10 mouse cellular contexts compared by ENCODE assay signal in genomic region chr3:65673725-65674124, GRCm38 (mm10). TPM values are rescaled to one million over a fixed set of nuclear protein-coding genes. Genes with fewer than 3 reads are reported as not detected.
A peak's percentile ranks its signal among the peaks of the same experiment; 100 is the strongest.
DNase-seq lines count a peak whose midpoint lies in the region; ATAC-seq and TF ChIP-seq lines count a peak whose summit lies in the region.
"Had no signal": no experiment of that assay in that cellular context is flagged by ENCODE, and none has a peak within 500 bp of the region (broad histone marks: within the 10 kb centered on the region; RNA-seq: fewer than 3 reads in every experiment).

No protein-coding gene starts in this region.

- no peak overlapping the region for H3K9ac ChIP-seq in liver, embryonic 12.5 days
- H3K9ac ChIP-seq in heart, embryonic 12.5 days: peak overlapping the region; percentile 53
- no peak overlapping the region for H3K9ac ChIP-seq in hindbrain, embryonic 16.5 days (ENCODE audit: low read depth, low read length)
- H3K9ac ChIP-seq in forebrain, embryonic 11.5 days (ENCODE audit: low read length): no peak overlapping the region
- H3K9ac ChIP-seq: embryonic facial prominence, embryonic 13.5 days had no signal

- no peaks in the 10 kb centered on the region for H3K9me3 ChIP-seq in liver, embryonic 12.5 days (replicated peaks)
- H3K9me3 ChIP-seq in heart, embryonic 12.5 days (replicated peaks): no peaks in the 10 kb centered on the region
- no peaks in the 10 kb centered on the region for H3K9me3 ChIP-seq in hindbrain, embryonic 16.5 days (ENCODE audit: control insufficient read depth, low read length)
- H3K9me3 ChIP-seq in forebrain, embryonic 11.5 days (ENCODE audit: control insufficient read depth, low read length): no peaks in the 10 kb centered on the region
- H3K9me3 ChIP-seq: embryonic facial prominence, embryonic 13.5 days had no signal

- no peaks in the 10 kb centered on the region for H3K27me3 ChIP-seq in liver, embryonic 12.5 days (replicated peaks)
- H3K27me3 ChIP-seq in heart, embryonic 12.5 days (replicated peaks): no peaks in the 10 kb centered on the region
- no peaks in the 10 kb centered on the region for H3K27me3 ChIP-seq in small intestine, adult 2 months (ENCODE audit: control insufficient read depth, insufficient read depth, low read length)
- H3K27me3 ChIP-seq in hindbrain, embryonic 16.5 days (replicated peaks; ENCODE audit: control insufficient read depth, insufficient read depth, low read length): no peaks in the 10 kb centered on the region
- no peaks in the 10 kb centered on the region for H3K27me3 ChIP-seq in forebrain, embryonic 11.5 days (ENCODE audit: control insufficient read depth, insufficient read depth, low read length)
- H3K27me3 ChIP-seq: embryonic facial prominence, embryonic 13.5 days had no signal

- no peak for TF ChIP-seq POLR2A in small intestine, adult 2 months (IDR thresholded peaks at IDR 0.05; ENCODE audit: low read depth, low read length)

- TF ChIP-seq CTCF in small intestine, adult 2 months (IDR thresholded peaks at IDR 0.05; ENCODE audit: extremely low read depth, insufficient read length, insufficient replicate concordance, low read depth, low read length): no peak

- H3K4me1 ChIP-seq in liver, embryonic 12.5 days: no peaks in the 10 kb centered on the region
- H3K4me1 ChIP-seq in heart, embryonic 12.5 days (replicated peaks): 0 out of 2 replicates have a peak, but pooled peaks cover 6% of the 10 kb centered on the region
- no peaks in the 10 kb centered on the region for H3K4me1 ChIP-seq in small intestine, adult 2 months (ENCODE audit: control insufficient read depth, insufficient read depth, insufficient read length, low read length)
- no peaks in the 10 kb centered on the region for H3K4me1 ChIP-seq in hindbrain, embryonic 16.5 days (ENCODE audit: control insufficient read depth, insufficient read depth, low read depth, low read length)
- no peaks in the 10 kb centered on the region for H3K4me1 ChIP-seq in forebrain, embryonic 11.5 days (replicated peaks; ENCODE audit: control insufficient read depth, insufficient read depth, low read length)

- WGBS in liver, embryonic 12.5 days (ENCODE audit: insufficient replicate concordance): 50% methylated on average over 8 of the region's 8 CpGs
- WGBS in heart, embryonic 12.5 days: 9% methylated on average over 8 of the region's 8 CpGs
- 58% methylated on average over 8 of the region's 8 CpGs for WGBS in small intestine, adult 2 months
- 73% methylated on average over 8 of the region's 8 CpGs for WGBS in hindbrain, embryonic 16.5 days
- WGBS in forebrain, embryonic 11.5 days: 69% methylated on average over 8 of the region's 8 CpGs

- no peak overlapping the region for H3K4me3 ChIP-seq in liver, embryonic 12.5 days
- no peak overlapping the region for H3K4me3 ChIP-seq in heart, embryonic 12.5 days
- no peak overlapping the region for H3K4me3 ChIP-seq in small intestine, adult 2 months (ENCODE audit: low read depth, low read length)
- H3K4me3 ChIP-seq in hindbrain, embryonic 16.5 days (ENCODE audit: low read length): no peak overlapping the region
- H3K4me3 ChIP-seq in forebrain, embryonic 11.5 days (ENCODE audit: low read depth, low read length): no peak overlapping the region
- H3K4me3 ChIP-seq: embryonic facial prominence, embryonic 13.5 days had no signal

- no peaks in the 10 kb centered on the region for H3K36me3 ChIP-seq in liver, embryonic 12.5 days
- no peaks in the 10 kb centered on the region; the same call in 1 of the 2 replicates for H3K36me3 ChIP-seq in heart, embryonic 12.5 days
- no peaks in the 10 kb centered on the region for H3K36me3 ChIP-seq in small intestine, adult 2 months (ENCODE audit: control insufficient read depth, insufficient read depth, low read length)
- no peaks in the 10 kb centered on the region for H3K36me3 ChIP-seq in hindbrain, embryonic 16.5 days (ENCODE audit: control insufficient read depth, insufficient read depth, low read length)
- H3K36me3 ChIP-seq in forebrain, embryonic 11.5 days (ENCODE audit: control insufficient read depth, insufficient read depth, low read length): no peaks in the 10 kb centered on the region
- H3K36me3 ChIP-seq: embryonic facial prominence, embryonic 13.5 days had no signal

- DNase-seq in liver: peak; percentile 5
- DNase-seq in heart, postnatal 4 days: peak; percentile 45
- DNase-seq in forebrain, embryonic 11.5 days (ENCODE audit: low spot score): no peak
- DNase-seq: cerebellum, adult 8-10 months; thymus, postnatal 25 days had no signal

- no peak overlapping the region for H3K27ac ChIP-seq in liver, embryonic 12.5 days
- peak overlapping the region; percentile 10 for H3K27ac ChIP-seq in heart, embryonic 12.5 days (ENCODE audit: poor library complexity, severe bottlenecking)
- peak overlapping the region; percentile 60 for H3K27ac ChIP-seq in small intestine, adult 2 months (ENCODE audit: insufficient read depth, low read depth, low read length)
- no peak overlapping the region for H3K27ac ChIP-seq in hindbrain, embryonic 16.5 days (ENCODE audit: low read depth, low read length)
- no peak overlapping the region for H3K27ac ChIP-seq in forebrain, embryonic 11.5 days (ENCODE audit: low read depth, low read length)
- H3K27ac ChIP-seq: embryonic facial prominence, embryonic 13.5 days had no signal

- ATAC-seq in liver, embryonic 12.5 days: no peak
- no peak for ATAC-seq in heart, embryonic 12.5 days (ENCODE audit: insufficient number of reproducible peaks, low FRiP score)
- ATAC-seq in hindbrain, embryonic 16.5 days: no peak
- ATAC-seq in forebrain, embryonic 11.5 days (replicated peaks; ENCODE audit: low FRiP score): no peak

- H3K4me2 ChIP-seq in liver, embryonic 12.5 days: no peak overlapping the region
- peak overlapping the region; percentile 47 for H3K4me2 ChIP-seq in heart, embryonic 12.5 days
- no peak overlapping the region for H3K4me2 ChIP-seq in hindbrain, embryonic 16.5 days (ENCODE audit: low read length)
- H3K4me2 ChIP-seq in forebrain, embryonic 11.5 days (ENCODE audit: low read depth, low read length, severe bottlenecking): no peak overlapping the region
- H3K4me2 ChIP-seq: embryonic facial prominence, embryonic 13.5 days had no signal

RNA-seq across cellular contexts. Expression of gene Lekr1, which starts 7.7 kb away (rescaled TPM):
- 1.7 and 1.9 TPM in 2 replicates for polyA plus RNA-seq in liver, embryonic 12.5 days (2016; fragmentation: Nextera tagmentation; extraction: Ambion mirVana)
- 6.5 and 6.9 TPM in 2 replicates for polyA plus RNA-seq in heart, embryonic 12.5 days (2016; fragmentation: Nextera tagmentation; extraction: Ambion mirVana)
- 1 to 10 TPM; 3.0 to 3.5 TPM for total RNA-seq in heart, postnatal 4 days (2021)
- polyA plus RNA-seq in small intestine, adult 2 months (2012; rRNA removed): 0.32 TPM in 1 of 2 replicates, not detected in the other
- polyA plus RNA-seq in hindbrain, embryonic 16.5 days (2015; fragmentation: Nextera tagmentation; extraction: Ambion mirVana): 6.4 and 7.2 TPM in 2 replicates
- polyA plus RNA-seq in forebrain, embryonic 11.5 days (2014; fragmentation: Nextera tagmentation; extraction: Ambion mirVana): 6.4 TPM in 2 replicates

Comparison
In these comparisons a context has a peak if more than half of its experiments do, and no peak if none do; other contexts are left out.
1. H3K27ac ChIP-seq: peak in heart, embryonic 12.5 days (single experiment) and small intestine, adult 2 months (single experiment); none in liver, embryonic 12.5 days (single experiment), hindbrain, embryonic 16.5 days (single experiment) and forebrain, embryonic 11.5 days (single experiment).